Mouse (Mus musculus) c-Kit-negative CD71-positive TER-119-positive erythroid progenitor cells, embryonic 14.5 days (primary cell): ENCODE results near the gene Prdx2.
A peak's percentile ranks its signal among the peaks of the same experiment; 100 is the strongest.

Experiments
- DNase-seq: peaks from one replicate; pipeline ENCODE4 v3.0.0-alpha.2; 2013; ENCODE audit warnings: low read depth, low spot score

The Prdx2 gene

GRCm38 (mm10) chr8:84969241-84970134 lies at the start of gene Prdx2, which contains the start of the genes Gm49661 and Rnaseh2a:
Prdx2 (plus strand) TSS chr8:84969587.
Gm49661 (minus strand) TSS chr8:84969433.
Rnaseh2a (minus strand) TSS chr8:84969767.
- peak; percentile 86 for DNase-seq

GRCm38 (mm10) chr8:84921596-84921995 lies 47.8 kb upstream of the Prdx2 start:
- no peak for DNase-seq

- DNase-seq = no peak
Observed at GRCm38 (mm10) chr8:84925557-84925956, 43.8 kb upstream of the Prdx2 start.

GRCm38 (mm10) chr8:84927513-84927912 lies 41.9 kb upstream of the Prdx2 start:
- no peak for DNase-seq

- no peak for DNase-seq
Observed at GRCm38 (mm10) chr8:84928456-84929306, 40.7 kb upstream of the Prdx2 start.

- DNase-seq = no peak
Observed at GRCm38 (mm10) chr8:84930582-84930981, 38.8 kb upstream of the Prdx2 start.

GRCm38 (mm10) chr8:84933767-84934559 lies 35.4 kb upstream of the Prdx2 start:
- DNase-seq = no peak

GRCm38 (mm10) chr8:84934860-84935259 lies 34.5 kb upstream of the Prdx2 start:
- no peak for DNase-seq

GRCm38 (mm10) chr8:84935489-84935888 lies 33.9 kb upstream of the Prdx2 start:
- DNase-seq = no peak

GRCm38 (mm10) chr8:84936041-84936961 lies 33.1 kb upstream of the Prdx2 start:
- no peak for DNase-seq

- no peak for DNase-seq
Observed at GRCm38 (mm10) chr8:84936962-84937546, 32.3 kb upstream of the Prdx2 start, which contains the start of gene Mast1. Mast1 (minus strand) TSS chr8:84937359.

- DNase-seq = no peak
Observed at GRCm38 (mm10) chr8:84937620-84938485, 31.5 kb upstream of the Prdx2 start.

GRCm38 (mm10) chr8:84943699-84944098 lies 25.7 kb upstream of the Prdx2 start:
- DNase-seq = no peak

- DNase-seq = peak; percentile 65
Observed at GRCm38 (mm10) chr8:84944478-84945160, 24.8 kb upstream of the Prdx2 start.

- DNase-seq = no peak
Observed at GRCm38 (mm10) chr8:84945235-84945632, 24.2 kb upstream of the Prdx2 start.

- DNase-seq = no peak
Observed at GRCm38 (mm10) chr8:84945633-84946527, 23.5 kb upstream of the Prdx2 start.

- no peak for DNase-seq
Observed at GRCm38 (mm10) chr8:84946528-84947240, 22.7 kb upstream of the Prdx2 start, which contains the start of gene Rtbdn. Rtbdn (plus strand) TSS chr8:84946991.
